Mouse (Mus musculus): Measurements from ENCODE around the gene Syne2. TPM values are rescaled to one million over a fixed set of nuclear protein-coding genes. Genes with fewer than 3 reads are reported as not detected.
A peak's percentile ranks its signal among the peaks of the same experiment; 100 is the strongest.

The Syne2 gene
- polyA plus RNA-seq, 1 experiment from 2014 or later: 6.3 TPM

GRCm38 (mm10) chr12:76071935-76072849 is 254.3 kb downstream of the Syne2 start:
- Histone ChIP-seq H3K4me3 (ENCODE audit: low read depth, low read length) (no peak overlapping the region), H3K27me3 (ENCODE audit: insufficient read depth, low read length) (no peaks in the 10 kb centered on the region), H3K4me1 (ENCODE audit: insufficient read depth) (no peaks in the 10 kb centered on the region), H3K4me2 (ENCODE audit: low read depth, low read length) (no peak overlapping the region), H3K9ac (replicated peaks) (no peak overlapping the region), H3K27ac (ENCODE audit: low read depth) (no peak overlapping the region), H3K36me3 (replicated peaks; ENCODE audit: insufficient read depth, low read length) (0 out of 2 replicates have a peak, but pooled peaks cover 19% of the 10 kb centered on the region), H3K9me3 (ENCODE audit: low read length) (no peaks in the 10 kb centered on the region)
- WGBS (ENCODE audit: insufficient replicate concordance): 50% methylated on average over 19 of the region's 19 CpGs
- ATAC-seq: no peak
- TF ChIP-seq CTCF (IDR thresholded peaks at IDR 0.05; ENCODE audit: low read depth) (no peak), EP300 (IDR thresholded peaks at IDR 0.05; ENCODE audit: low read depth) (no peak)
- no peak for DNase-seq

- ATAC-seq (no peak), DNase-seq (no peak)
- H3K27ac ChIP-seq (ENCODE audit: low read depth): no peak overlapping the region
- H3K9me3 ChIP-seq (ENCODE audit: low read length): no peaks in the 10 kb centered on the region
- H3K4me3 ChIP-seq (ENCODE audit: low read depth, low read length): no peak overlapping the region
- H3K27me3 ChIP-seq (ENCODE audit: insufficient read depth, low read length): no peaks in the 10 kb centered on the region
- no peak overlapping the region for H3K4me2 ChIP-seq (ENCODE audit: low read depth, low read length)
- 53% methylated on average over 13 of the region's 13 CpGs for WGBS (ENCODE audit: insufficient replicate concordance)
- H3K4me1 ChIP-seq (ENCODE audit: insufficient read depth): no peaks in the 10 kb centered on the region
- H3K36me3 ChIP-seq (replicated peaks; ENCODE audit: insufficient read depth, low read length): 0 out of 2 replicates have a peak, but pooled peaks cover 16% of the 10 kb centered on the region
- TF ChIP-seq CTCF (IDR thresholded peaks at IDR 0.05; ENCODE audit: low read depth): no peak
- TF ChIP-seq EP300 (IDR thresholded peaks at IDR 0.05; ENCODE audit: low read depth): no peak
- H3K9ac ChIP-seq (replicated peaks): no peak overlapping the region
Measured at GRCm38 (mm10) chr12:76073066-76073826, 255.3 kb downstream of the Syne2 start.

- ATAC-seq: no peak
- DNase-seq: no peak
- no peak overlapping the region for H3K4me3 ChIP-seq (ENCODE audit: low read depth, low read length)
- H3K9me3 ChIP-seq (ENCODE audit: low read length): no peaks in the 10 kb centered on the region
- TF ChIP-seq EP300 (IDR thresholded peaks at IDR 0.05; ENCODE audit: low read depth): no peak
- TF ChIP-seq CTCF (IDR thresholded peaks at IDR 0.05; ENCODE audit: low read depth): no peak
- H3K9ac ChIP-seq (replicated peaks): no peak overlapping the region
- H3K27ac ChIP-seq (ENCODE audit: low read depth): no peak overlapping the region
- 0 out of 2 replicates have a peak, but pooled peaks cover 16% of the 10 kb centered on the region for H3K36me3 ChIP-seq (replicated peaks; ENCODE audit: insufficient read depth, low read length)
- H3K27me3 ChIP-seq (ENCODE audit: insufficient read depth, low read length): no peaks in the 10 kb centered on the region
- no peaks in the 10 kb centered on the region for H3K4me1 ChIP-seq (ENCODE audit: insufficient read depth)
- H3K4me2 ChIP-seq (ENCODE audit: low read depth, low read length): no peak overlapping the region
- 63% methylated on average over 7 of the region's 7 CpGs for WGBS (ENCODE audit: insufficient replicate concordance)
Measured at GRCm38 (mm10) chr12:76073981-76074380, 256.0 kb downstream of the Syne2 start.

GRCm38 (mm10) chr12:76080876-76081556 is 263.1 kb downstream of the Syne2 start:
- Histone ChIP-seq H3K27ac (ENCODE audit: low read depth) (no peak overlapping the region), H3K27me3 (ENCODE audit: insufficient read depth, low read length) (no peaks in the 10 kb centered on the region), H3K9me3 (ENCODE audit: low read length) (no peaks in the 10 kb centered on the region), H3K4me2 (ENCODE audit: low read depth, low read length) (no peak overlapping the region), H3K4me3 (ENCODE audit: low read depth, low read length) (no peak overlapping the region), H3K9ac (replicated peaks) (no peak overlapping the region), H3K36me3 (replicated peaks; ENCODE audit: insufficient read depth, low read length) (0 out of 2 replicates have a peak, but pooled peaks cover 5% of the 10 kb centered on the region), H3K4me1 (ENCODE audit: insufficient read depth) (0 out of 2 replicates have a peak, but pooled peaks cover 2% of the 10 kb centered on the region)
- no peak for TF ChIP-seq CTCF (IDR thresholded peaks at IDR 0.05; ENCODE audit: low read depth)
- TF ChIP-seq EP300 (IDR thresholded peaks at IDR 0.05; ENCODE audit: low read depth): no peak
- ATAC-seq (no peak), DNase-seq (no peak)
- WGBS (ENCODE audit: insufficient replicate concordance): 48% methylated on average over 14 of the region's 14 CpGs

- 0 out of 2 replicates have a peak, but pooled peaks cover 2% of the 10 kb centered on the region for H3K4me1 ChIP-seq (ENCODE audit: insufficient read depth)
- no peak overlapping the region for H3K27ac ChIP-seq (ENCODE audit: low read depth)
- no peak overlapping the region for H3K4me3 ChIP-seq (ENCODE audit: low read depth, low read length)
- no peaks in the 10 kb centered on the region for H3K27me3 ChIP-seq (ENCODE audit: insufficient read depth, low read length)
- ATAC-seq: no peak
- WGBS (ENCODE audit: insufficient replicate concordance): 22% methylated on average over 22 of the region's 22 CpGs
- H3K36me3 ChIP-seq (replicated peaks; ENCODE audit: insufficient read depth, low read length): 0 out of 2 replicates have a peak, but pooled peaks cover 3% of the 10 kb centered on the region
- 0 out of 2 replicates have a peak overlapping the region, but pooled peaks have one; percentile 21 for H3K9ac ChIP-seq (replicated peaks)
- no peaks in the 10 kb centered on the region for H3K9me3 ChIP-seq (ENCODE audit: low read length)
- no peak overlapping the region for H3K4me2 ChIP-seq (ENCODE audit: low read depth, low read length)
- no peak for DNase-seq
- TF ChIP-seq CTCF (IDR thresholded peaks at IDR 0.05; ENCODE audit: low read depth): no peak
- TF ChIP-seq EP300 (IDR thresholded peaks at IDR 0.05; ENCODE audit: low read depth): no peak
Measured at GRCm38 (mm10) chr12:76081557-76082211, 263.8 kb downstream of the Syne2 start.

Data from liver, postnatal 0 days (tissue).